Mouse (Mus musculus) cerebellum, adult 11-12 months (tissue): Measurements from ENCODE around the gene Mapk13.

Source experiments
- DNase-seq: peaks from one replicate; pipeline ENCODE4 v3.0.0; 2022

The Mapk13 gene

GRCm38 (mm10) chr17:28776817-28777216 lies 7.7 kb downstream of the Mapk13 start:
- no peak for DNase-seq

- DNase-seq = peak; percentile 98
These were observed 8.3 kb downstream of the Mapk13 start for GRCm38 (mm10) chr17:28777231-28778005.

- no peak for DNase-seq
These were observed 10.6 kb downstream of the Mapk13 start for GRCm38 (mm10) chr17:28779735-28780134.

- DNase-seq = no peak
These were observed 11.7 kb downstream of the Mapk13 start for GRCm38 (mm10) chr17:28780836-28781235.

- no peak for DNase-seq
These were observed 12.4 kb downstream of the Mapk13 start for GRCm38 (mm10) chr17:28781290-28782045.

GRCm38 (mm10) chr17:28785036-28785435 lies 15.9 kb downstream of the Mapk13 start:
- DNase-seq = no peak

GRCm38 (mm10) chr17:28787507-28787906 lies 18.4 kb downstream of the Mapk13 start:
- DNase-seq = no peak

- DNase-seq = no peak
These were observed 27.9 kb downstream of the Mapk13 start for GRCm38 (mm10) chr17:28797031-28797430.

GRCm38 (mm10) chr17:28799291-28800160 lies 30.4 kb downstream of the Mapk13 start:
- DNase-seq = no peak

GRCm38 (mm10) chr17:28800281-28800670 lies 31.2 kb downstream of the Mapk13 start:
- DNase-seq = no peak

GRCm38 (mm10) chr17:28800671-28801412 lies 31.7 kb downstream of the Mapk13 start, which contains the start of gene Brpf3:
Brpf3 (plus strand) TSS chr17:28801090.
- DNase-seq = peak; percentile 85

GRCm38 (mm10) chr17:28801474-28802005 lies 32.4 kb downstream of the Mapk13 start:
- DNase-seq = peak; percentile 99

- DNase-seq = peak; percentile 70
These were observed 32.9 kb downstream of the Mapk13 start for GRCm38 (mm10) chr17:28802006-28802481.

GRCm38 (mm10) chr17:28803316-28803715 lies 34.2 kb downstream of the Mapk13 start:
- no peak for DNase-seq

GRCm38 (mm10) chr17:28804973-28805372 lies 35.9 kb downstream of the Mapk13 start:
- DNase-seq = no peak

GRCm38 (mm10) chr17:28806770-28807169 lies 37.7 kb downstream of the Mapk13 start:
- DNase-seq = no peak

GRCm38 (mm10) chr17:28808714-28809113 lies 39.6 kb downstream of the Mapk13 start:
- DNase-seq = no peak

GRCm38 (mm10) chr17:28809175-28809831 lies 40.2 kb downstream of the Mapk13 start:
- no peak for DNase-seq

GRCm38 (mm10) chr17:28812345-28812744 lies 43.2 kb downstream of the Mapk13 start:
- DNase-seq = no peak

GRCm38 (mm10) chr17:28814529-28815097 lies 45.5 kb downstream of the Mapk13 start:
- no peak for DNase-seq
